Mouse (Mus musculus): ENCODE data around the gene Magi2.

Magi2 gene

GRCm38 (mm10) chr5:20406626-20407025, 1179.8 kb downstream of the Magi2 start:
- peak; percentile 6 for DNase-seq

- no peak for DNase-seq
Measured at GRCm38 (mm10) chr5:20415320-20415719, 1188.5 kb downstream of the Magi2 start.

GRCm38 (mm10) chr5:20417348-20417747, 1190.5 kb downstream of the Magi2 start:
- no peak for DNase-seq

- DNase-seq = no peak
Measured at GRCm38 (mm10) chr5:20432148-20432813, 1205.4 kb downstream of the Magi2 start.

- DNase-seq = peak; percentile 18
Measured at GRCm38 (mm10) chr5:20446471-20447174, 1219.8 kb downstream of the Magi2 start.

- DNase-seq = no peak
Measured at GRCm38 (mm10) chr5:20456106-20456505, 1229.3 kb downstream of the Magi2 start.

- no peak for DNase-seq
Measured at GRCm38 (mm10) chr5:20457742-20458510, 1231.1 kb downstream of the Magi2 start.

- no peak for DNase-seq
Measured at GRCm38 (mm10) chr5:20461709-20462108, 1234.9 kb downstream of the Magi2 start.

GRCm38 (mm10) chr5:20462376-20462775, 1235.5 kb downstream of the Magi2 start:
- peak; percentile 35 for DNase-seq

- no peak for DNase-seq
Measured at GRCm38 (mm10) chr5:20469721-20470120, 1242.9 kb downstream of the Magi2 start.

- DNase-seq = no peak
Measured at GRCm38 (mm10) chr5:20470466-20470865, 1243.6 kb downstream of the Magi2 start.

- DNase-seq = no peak
Measured at GRCm38 (mm10) chr5:20484505-20484904, 1257.7 kb downstream of the Magi2 start.

GRCm38 (mm10) chr5:20491911-20492310, 1265.1 kb downstream of the Magi2 start:
- no peak for DNase-seq

GRCm38 (mm10) chr5:20492679-20493078, 1265.8 kb downstream of the Magi2 start:
- no peak for DNase-seq

GRCm38 (mm10) chr5:20494010-20494409, 1267.2 kb downstream of the Magi2 start:
- no peak for DNase-seq

- no peak for DNase-seq
Measured at GRCm38 (mm10) chr5:20496924-20497323, 1270.1 kb downstream of the Magi2 start.

- no peak for DNase-seq
Measured at GRCm38 (mm10) chr5:20499031-20499600, 1272.3 kb downstream of the Magi2 start.

- DNase-seq = no peak
Measured at GRCm38 (mm10) chr5:20508609-20509008, 1281.8 kb downstream of the Magi2 start.

- no peak for DNase-seq
Measured at GRCm38 (mm10) chr5:20509606-20510005, 1282.8 kb downstream of the Magi2 start.

GRCm38 (mm10) chr5:20512377-20513126, 1285.7 kb downstream of the Magi2 start:
- DNase-seq = no peak

- no peak for DNase-seq
Measured at GRCm38 (mm10) chr5:20521639-20522038, 1294.8 kb downstream of the Magi2 start.

- no peak for DNase-seq
Measured at GRCm38 (mm10) chr5:20522047-20522446, 1295.2 kb downstream of the Magi2 start.

GRCm38 (mm10) chr5:20523776-20524175, 1296.9 kb downstream of the Magi2 start:
- DNase-seq = no peak
